Mouse (Mus musculus) embryonic facial prominence, embryonic 14.5 days (tissue): Measurements from ENCODE around the gene 1810010H24Rik. TPM values are rescaled to one million over a fixed set of nuclear protein-coding genes. Genes with fewer than 3 reads are reported as not detected.
A peak's percentile ranks its signal among the peaks of the same experiment; 100 is the strongest.
"Not testable (repeated sequence)": the region's sequence is repeated elsewhere in the genome, so short reads cannot be mapped to it uniquely, and the experiment has no call there.

Source experiments
- ATAC-seq: fragments of 200-750 bp; cut with Nextera tagmentation; 2 replicates; pipeline ENCODE4 v1.8.0; 2017; ENCODE audit warnings: low read depth, moderate number of reproducible peaks, moderate TSS enrichment
- DNase-seq: peaks from one replicate; pipeline ENCODE4 v3.0.0-alpha.2; 2015; ENCODE audit warnings: low spot score
- H3K27ac ChIP-seq: fragments of 300-500 bp; sonication (generic); replicated peaks from 2 replicates; pipeline ENCODE4 v1.5.1; 2014; ENCODE audit warnings: low read depth, mild to moderate bottlenecking, low read length, moderate library complexity
- H3K27me3 ChIP-seq: fragments of 300-500 bp; sonication (generic); replicated peaks from 2 replicates; pipeline ENCODE4 v1.6.1; 2014; ENCODE audit warnings: low read length; ENCODE audit not compliant: control insufficient read depth, insufficient read depth
- H3K36me3 ChIP-seq: fragments of 300-500 bp; sonication (generic); 2 replicates; pipeline ENCODE4 v1.6.1; 2014; ENCODE audit warnings: low read length, mixed read lengths; ENCODE audit not compliant: control insufficient read depth, insufficient read depth
- H3K4me1 ChIP-seq: fragments of 300-500 bp; sonication (generic); 2 replicates; pipeline ENCODE4 v1.6.1; 2014; ENCODE audit warnings: antibody characterized with exemption, low read length; ENCODE audit not compliant: control insufficient read depth, insufficient read depth
- H3K4me2 ChIP-seq: fragments of 300-500 bp; sonication (generic); 2 replicates; pipeline ENCODE4 v1.6.1; 2014; ENCODE audit warnings: low read depth, mild to moderate bottlenecking, low read length, moderate library complexity, mixed read lengths
- H3K4me3 ChIP-seq: fragments of 300-500 bp; sonication (generic); 2 replicates; pipeline ENCODE4 v1.5.1; 2014; ENCODE audit warnings: low read depth, mild to moderate bottlenecking, low read length
- H3K9ac ChIP-seq: fragments of 300-500 bp; sonication (generic); 2 replicates; pipeline ENCODE4 v1.6.1; 2014; ENCODE audit warnings: low read depth, mild to moderate bottlenecking, low read length, moderate library complexity, mixed read lengths
- H3K9me3 ChIP-seq: fragments of 300-500 bp; sonication (generic); 2 replicates; pipeline ENCODE4 v1.6.1; 2016; ENCODE audit warnings: low read length; ENCODE audit not compliant: control insufficient read depth
- WGBS: fragments of 180-500 bp; shearing (Covaris S2); extraction: QIAGEN DNeasy Blood & Tissue Kit; methylation state at CpG from one replicate; pipeline ENCODE4 v1.1.7; 2014; 5-methylcytosine and 5-hydroxymethylcytosine counted together
- polyA plus RNA-seq: library from polyadenylated mRNA; unstranded; fragments of >200 nt; fragmentation: Nextera tagmentation; extraction: Ambion mirVana; gene quantifications from 2 replicates; pipeline ENCODE4 v1.2.1, GENCODE M21; 2014

The 1810010H24Rik gene
- polyA plus RNA-seq, 1 experiment from 2014 or later, result 4.3 TPM

DNA sequence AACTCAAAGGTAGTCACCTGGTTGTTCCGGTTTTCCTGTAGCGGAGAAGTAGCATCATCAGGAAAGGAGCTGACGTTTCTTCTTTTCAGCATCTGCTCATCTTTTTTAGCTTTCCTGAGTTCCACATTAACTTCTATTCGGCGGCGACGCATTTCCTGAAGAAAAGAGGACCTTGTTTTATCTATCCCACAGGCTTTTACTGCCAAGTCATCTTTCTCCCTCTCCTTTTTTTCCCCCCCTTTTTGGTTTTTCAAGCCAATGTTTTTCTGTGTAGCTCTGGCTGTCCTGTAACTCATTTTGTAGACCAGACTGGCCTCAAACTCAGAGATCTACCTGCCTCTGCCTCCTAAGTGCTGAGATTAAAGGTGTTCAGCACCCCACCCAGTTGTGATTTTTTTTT, 29.0 kb upstream of the 1810010H24Rik start:
- Histone ChIP-seq H3K4me2 (0 out of 2 replicates have a peak overlapping the region, but pooled peaks have one; percentile 15), H3K36me3 (peaks cover 50% of the 10 kb centered on the region), H3K4me3 (0 out of 2 replicates have a peak overlapping the region, but pooled peaks have one; percentile 95)
- not testable (repeated sequence) for H3K27ac ChIP-seq, H3K27me3 ChIP-seq, ATAC-seq, DNase-seq, H3K9me3 ChIP-seq, H3K9ac ChIP-seq, H3K4me1 ChIP-seq
- WGBS, result 93% methylated on average over 7 of the region's 7 CpGs

DNA sequence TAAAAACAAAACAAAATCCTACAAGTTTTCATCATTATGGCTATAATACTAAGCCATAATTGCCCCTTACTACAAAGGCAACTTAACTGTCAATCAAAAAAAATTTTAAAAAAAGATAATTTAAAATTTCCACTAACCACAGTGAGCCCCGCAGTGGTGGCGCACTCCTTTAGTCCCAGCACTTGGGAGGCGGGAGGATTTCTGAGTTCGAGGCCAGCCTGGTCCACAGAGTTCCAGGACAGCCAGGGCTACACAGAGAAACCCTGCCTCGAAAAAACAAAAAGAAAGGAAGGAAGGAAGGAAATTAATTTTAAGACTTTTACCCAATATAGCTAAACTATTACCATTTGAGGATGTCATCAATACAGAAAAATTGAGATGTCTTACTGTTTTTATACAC, 27.5 kb upstream of the 1810010H24Rik start:
- Histone ChIP-seq H3K9me3 (no peaks in the 10 kb centered on the region), H3K9ac (peak overlapping the region; percentile 89), H3K4me3 (peak overlapping the region; percentile 95), H3K4me1 (0 out of 2 replicates have a peak, but pooled peaks cover 10% of the 10 kb centered on the region), H3K27me3 (no peaks in the 10 kb centered on the region), H3K36me3 (peaks cover 38% of the 10 kb centered on the region), H3K4me2 (peak overlapping the region; percentile 72), H3K27ac (peak overlapping the region; percentile 86; the same call in 1 of the 2 replicates)
- ATAC-seq, result no peak
- WGBS, result 16% methylated on average over 5 of the region's 5 CpGs
- DNase-seq, result no peak

- H3K27me3 ChIP-seq, result no peaks in the 10 kb centered on the region
- DNase-seq (no peak), ATAC-seq (no peak; the same call in 1 of the 2 replicates)
- peak overlapping the region; percentile 72 for H3K4me2 ChIP-seq
- H3K4me3 ChIP-seq, result peak overlapping the region; percentile 95
- peak overlapping the region; percentile 89 for H3K9ac ChIP-seq
- H3K4me1 ChIP-seq, result 0 out of 2 replicates have a peak, but pooled peaks cover 10% of the 10 kb centered on the region
- no peaks in the 10 kb centered on the region for H3K9me3 ChIP-seq
- H3K27ac ChIP-seq, result peak overlapping the region; percentile 86
- peaks cover 31% of the 10 kb centered on the region for H3K36me3 ChIP-seq
- WGBS, result under 1% methylated on average over 26 of the region's 26 CpGs
These were observed 26.8 kb upstream of the 1810010H24Rik start for GRCm38 (mm10) chr11:106998651-106999150.

DNA sequence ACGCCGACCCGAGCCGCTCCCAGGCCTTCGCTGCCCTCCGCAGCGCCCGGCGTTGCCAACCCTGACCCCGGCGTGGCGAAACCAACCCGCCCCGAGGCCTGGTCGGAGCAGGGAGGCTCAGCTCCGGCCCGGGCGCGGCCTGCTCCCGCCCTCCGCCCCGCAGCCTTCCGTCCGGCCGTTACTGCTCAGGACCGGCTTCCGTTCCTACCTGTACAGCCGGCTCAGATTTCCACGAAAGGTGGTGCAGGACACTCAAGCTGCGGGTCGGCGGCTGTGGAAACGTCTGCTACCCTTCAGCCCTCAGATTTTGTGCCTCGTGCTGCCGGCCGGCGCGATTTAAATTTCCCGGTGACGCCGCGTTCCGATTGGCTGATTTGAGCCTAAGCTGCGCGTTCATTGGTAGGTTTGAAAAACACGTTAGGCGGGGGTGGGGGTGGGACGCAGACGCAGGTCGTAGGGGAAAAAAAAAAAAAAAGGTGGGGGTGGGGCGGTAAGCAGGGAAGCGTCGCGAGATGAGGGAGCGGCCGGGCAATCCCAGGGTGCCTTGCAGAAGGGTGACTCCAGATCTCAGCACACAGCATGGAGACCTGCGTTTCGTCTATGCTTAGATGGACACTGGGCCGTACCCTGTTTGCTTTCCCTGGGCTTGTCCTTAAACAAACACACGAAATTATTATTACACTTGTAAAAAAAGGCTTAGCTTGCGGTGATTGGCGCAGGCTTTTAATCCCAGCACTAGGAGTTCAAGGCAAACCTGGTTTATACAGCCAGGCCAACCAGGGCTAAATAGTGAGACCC, 26.1 kb upstream of the 1810010H24Rik start, which contains the start of gene Kpna2:
TSS of gene Kpna2 (minus strand) at position 391 of the 798 bp plus-strand sequence.
- Histone ChIP-seq H3K27ac (peak within 1 kb of the TSS; percentile 86), H3K36me3 (peaks cover 26% of the 10 kb centered on the region), H3K9me3 (no peaks in the 10 kb centered on the region), H3K4me3 (peak within 1 kb of the TSS; percentile 95), H3K27me3 (no peaks in the 10 kb centered on the region), H3K4me2 (peak within 1 kb of the TSS; percentile 72), H3K4me1 (0 out of 2 replicates have a peak, but pooled peaks cover 10% of the 10 kb centered on the region), H3K9ac (peak within 1 kb of the TSS; percentile 89)
- DNase-seq (peak; percentile 96), ATAC-seq (peak; percentile 95)
- WGBS, result under 1% methylated on average over 43 of the region's 62 CpGs

- H3K4me3 ChIP-seq, result peak overlapping the region; percentile 95
- H3K9me3 ChIP-seq, result no peaks in the 10 kb centered on the region
- DNase-seq, result no peak
These were observed 25.4 kb upstream of the 1810010H24Rik start for GRCm38 (mm10) chr11:106999949-107000513.

GRCm38 (mm10) chr11:107001760-107002675, 23.5 kb upstream of the 1810010H24Rik start:
- Histone ChIP-seq H3K4me3 (no peak overlapping the region), H3K9me3 (no peaks in the 10 kb centered on the region), H3K36me3 (no peaks in the 10 kb centered on the region), H3K4me1 (0 out of 2 replicates have a peak, but pooled peaks cover 10% of the 10 kb centered on the region), H3K27me3 (no peaks in the 10 kb centered on the region), H3K27ac (no peak overlapping the region), H3K4me2 (no peak overlapping the region), H3K9ac (no peak overlapping the region)
- DNase-seq (peak; percentile 76), ATAC-seq (peak; percentile 24; the same call in 1 of the 2 replicates)
- 37% methylated on average over 7 of the region's 8 CpGs for WGBS

More at GRCm38 (mm10) chr11:106999949-107000513, 25.4 kb upstream of the 1810010H24Rik start:
- H3K36me3 ChIP-seq, result peaks cover 19% of the 10 kb centered on the region
- H3K9ac ChIP-seq, result peak overlapping the region; percentile 68
- H3K27ac ChIP-seq, result peak overlapping the region; percentile 80; the same call in 1 of the 2 replicates
- peak overlapping the region; percentile 69 for H3K4me2 ChIP-seq
- no peak for ATAC-seq
- 0 out of 2 replicates have a peak, but pooled peaks cover 10% of the 10 kb centered on the region for H3K4me1 ChIP-seq
- H3K27me3 ChIP-seq, result no peaks in the 10 kb centered on the region
- 84% methylated on average over 9 of the region's 9 CpGs for WGBS

- Histone ChIP-seq H3K9ac (no peak overlapping the region), H3K27me3 (no peaks in the 10 kb centered on the region), H3K4me1 (no peaks in the 10 kb centered on the region), H3K4me3 (no peak overlapping the region), H3K4me2 (no peak overlapping the region), H3K9me3 (no peaks in the 10 kb centered on the region), H3K36me3 (no peaks in the 10 kb centered on the region), H3K27ac (no peak overlapping the region)
- 74% methylated on average over 1 of the region's 1 CpGs for WGBS
- ATAC-seq (no peak), DNase-seq (peak; percentile 40)
These were observed 19.9 kb upstream of the 1810010H24Rik start for GRCm38 (mm10) chr11:107005538-107005937.

- ATAC-seq (no peak), DNase-seq (no peak)
- Histone ChIP-seq H3K9ac (no peak overlapping the region), H3K27ac (no peak overlapping the region), H3K4me2 (no peak overlapping the region), H3K36me3 (no peaks in the 10 kb centered on the region), H3K27me3 (no peaks in the 10 kb centered on the region), H3K4me1 (peaks cover 6% of the 10 kb centered on the region; the same call in 1 of the 2 replicates), H3K4me3 (no peak overlapping the region), H3K9me3 (no peaks in the 10 kb centered on the region)
- WGBS, result 97% methylated on average over 3 of the region's 3 CpGs
These were observed 15.0 kb upstream of the 1810010H24Rik start for GRCm38 (mm10) chr11:107010447-107010846.
